Mouse (Mus musculus) forebrain, embryonic 13.5 days (tissue): ENCODE results near the gene Coq9. TPM values are rescaled to one million over a fixed set of nuclear protein-coding genes. Genes with fewer than 3 reads are reported as not detected.

Experiments
- polyA plus RNA-seq: library from polyadenylated mRNA; unstranded; fragments of >200 nt; fragmentation: Nextera tagmentation; extraction: Ambion mirVana; gene quantifications from 2 replicates; pipeline ENCODE4 v1.2.1, GENCODE M21; 2015

Gene Coq9
- polyA plus RNA-seq, 1 experiment from 2014 or later: 55.0 TPM

Other genes starting within 250 kb of the Coq9 start
- 48.1 and 54.3 TPM in 2 replicates for gene Rspry1, start 236.4 kb upstream of the Coq9 start, polyA plus RNA-seq
- 108 TPM in 2 replicates for gene Fam192a, start 236.3 kb upstream of the Coq9 start, polyA plus RNA-seq
- 254 and 265 TPM in 2 replicates for gene Arl2bp, start 171.7 kb upstream of the Coq9 start, polyA plus RNA-seq
- gene Pllp, start 142.0 kb upstream of the Coq9 start, polyA plus RNA-seq: 0.55 and 0.63 TPM in 2 replicates
- gene Ccl22, start 92.7 kb upstream of the Coq9 start, polyA plus RNA-seq: not detected in 2 replicates
- gene Cx3cl1, start 66.3 kb upstream of the Coq9 start, polyA plus RNA-seq: 6.9 and 8.6 TPM in 2 replicates
- gene Ccl17, start 27.9 kb upstream of the Coq9 start, polyA plus RNA-seq: not detected in 2 replicates
- 162 and 176 TPM in 2 replicates for gene Ciapin1, start within 50 bp of the Coq9 start, polyA plus RNA-seq
- 170 TPM in 2 replicates for gene Polr2c, start 19.1 kb downstream of the Coq9 start, polyA plus RNA-seq
- gene Dok4, start 38.0 kb downstream of the Coq9 start, polyA plus RNA-seq: 38.2 and 39.2 TPM in 2 replicates
- gene Ccdc102a, start 79.8 kb downstream of the Coq9 start, polyA plus RNA-seq: 5.6 TPM in 2 replicates
- gene Adgrg5, start 85.4 kb downstream of the Coq9 start, polyA plus RNA-seq: 0.19 TPM in 1 of 2 replicates, not detected in the other
- gene Adgrg1, start 136.4 kb downstream of the Coq9 start, polyA plus RNA-seq: 156 and 178 TPM in 2 replicates
- gene Adgrg3, start 179.4 kb downstream of the Coq9 start, polyA plus RNA-seq: 0.79 and 1.0 TPM in 2 replicates
- 0.49 and 1.0 TPM in 2 replicates for gene Drc7, start 216.8 kb downstream of the Coq9 start, polyA plus RNA-seq
- gene Katnb1, start 242.9 kb downstream of the Coq9 start, polyA plus RNA-seq: 37.2 and 40.0 TPM in 2 replicates